Mouse (Mus musculus) T-helper 1 cell (primary cell): ENCODE measurements at regions not wholly inside any gene's neighbourhood (a gene's known extent, or its start where the extent isn't known, plus 50 kb on each side); places are given as distances from the start of the nearest gene placed in this dataset.

ENCODE experiments used
- in situ Hi-C: fragments of 300-600 bp; cut with MboI, MseI; formaldehyde crosslinking; loops from one replicate; pipeline ENCODE4 v1.15.1; 2025; ENCODE audit warnings: high pct_unique_total_duplicates

GRCm38 (mm10) chr12:9404981-9405380 lies 164.9 kb upstream of the Osr1 start:
- in situ Hi-C loops, result no loop called here

GRCm38 (mm10) chr12:9419311-9419710 lies 150.6 kb upstream of the Osr1 start:
- in situ Hi-C loops, result no loop called here

GRCm38 (mm10) chr12:9430656-9431055 lies 139.3 kb upstream of the Osr1 start:
- in situ Hi-C loops, result no loop called here

GRCm38 (mm10) chr12:9438575-9439161 lies 131.2 kb upstream of the Osr1 start:
- in situ Hi-C loops, result no loop called here

GRCm38 (mm10) chr12:9450620-9451019 lies 119.3 kb upstream of the Osr1 start:
- in situ Hi-C loops, result no loop called here

- in situ Hi-C loops, result no loop called here
Measured at GRCm38 (mm10) chr12:9460193-9460592, 109.7 kb upstream of the Osr1 start.

GRCm38 (mm10) chr12:9469655-9470470 lies 100.1 kb upstream of the Osr1 start:
- in situ Hi-C loops, result no loop called here

- in situ Hi-C loops, result no loop called here
Measured at GRCm38 (mm10) chr12:9475836-9476235, 94.1 kb upstream of the Osr1 start.

- in situ Hi-C loops, result no loop called here
Measured at GRCm38 (mm10) chr12:9478201-9478600, 91.7 kb upstream of the Osr1 start.

GRCm38 (mm10) chr12:9487674-9488413 lies 82.1 kb upstream of the Osr1 start:
- in situ Hi-C loops, result no loop called here

- in situ Hi-C loops, result no loop called here
Measured at GRCm38 (mm10) chr12:9513926-9514325, 56.0 kb upstream of the Osr1 start.

GRCm38 (mm10) chr12:9518782-9519181 lies 51.1 kb upstream of the Osr1 start:
- in situ Hi-C loops, result no loop called here

- in situ Hi-C loops, result no loop called here
Measured at GRCm38 (mm10) chr12:9519346-9519745, 50.6 kb upstream of the Osr1 start.
